Mouse (Mus musculus): ENCODE data around the gene Sept5.

Sept5 gene

GRCm38 (mm10) chr16:18583673-18584357 lies 45.9 kb downstream of the Sept5 start:
- WGBS = 72% methylated on average over 10 of the region's 10 CpGs

- WGBS = 66% methylated on average over 10 of the region's 10 CpGs
Observed at GRCm38 (mm10) chr16:18583169-18583568, 46.6 kb downstream of the Sept5 start.

- WGBS = 13% methylated on average over 53 of the region's 67 CpGs
Observed at GRCm38 (mm10) chr16:18582426-18583148, 47.2 kb downstream of the Sept5 start.

GRCm38 (mm10) chr16:18581623-18582205 lies 48.0 kb downstream of the Sept5 start:
- WGBS = 2% methylated on average over 66 of the region's 66 CpGs

- 21% methylated on average over 21 of the region's 21 CpGs for WGBS
Observed at GRCm38 (mm10) chr16:18581050-18581622, 48.6 kb downstream of the Sept5 start.

- WGBS = 70% methylated on average over 2 of the region's 2 CpGs
Observed at GRCm38 (mm10) chr16:18580389-18580788, 49.4 kb downstream of the Sept5 start.

- WGBS = 54% methylated on average over 5 of the region's 5 CpGs
Observed at GRCm38 (mm10) chr16:18577599-18578160, 52.1 kb downstream of the Sept5 start.

- 48% methylated on average over 3 of the region's 3 CpGs for WGBS
Observed at GRCm38 (mm10) chr16:18577071-18577470, 52.7 kb downstream of the Sept5 start.

- WGBS = 76% methylated on average over 8 of the region's 8 CpGs
Observed at GRCm38 (mm10) chr16:18574196-18574595, 55.6 kb downstream of the Sept5 start.
